Mouse (Mus musculus) spleen, adult 12 weeks (tissue): ENCODE results near the gene Cyren.

Source experiments
- DNase-seq: peaks from one replicate; pipeline ENCODE4 v3.0.0; 2022; ENCODE audit warnings: low spot score

Gene Cyren

GRCm38 (mm10) chr6:34866786-34867185 is 11.1 kb downstream of the Cyren start:
- DNase-seq = no peak

GRCm38 (mm10) chr6:34865711-34866593 is 11.9 kb downstream of the Cyren start:
- DNase-seq = no peak

GRCm38 (mm10) chr6:34865213-34865612 is 12.6 kb downstream of the Cyren start:
- DNase-seq = no peak

- no peak for DNase-seq
Measured at GRCm38 (mm10) chr6:34863786-34864514, 13.9 kb downstream of the Cyren start.

GRCm38 (mm10) chr6:34862791-34863403 is 15.0 kb downstream of the Cyren start, which contains the start of gene Tmem140:
Tmem140 (plus strand) TSS chr6:34863146.
- DNase-seq = peak; percentile 60

- DNase-seq = no peak
Measured at GRCm38 (mm10) chr6:34862381-34862780, 15.5 kb downstream of the Cyren start.

- DNase-seq = no peak
Measured at GRCm38 (mm10) chr6:34861546-34862053, 16.3 kb downstream of the Cyren start.

GRCm38 (mm10) chr6:34832352-34832751 is 45.5 kb downstream of the Cyren start:
- no peak for DNase-seq

- DNase-seq = no peak
Measured at GRCm38 (mm10) chr6:34824406-34824805, 53.5 kb downstream of the Cyren start.
